Mouse (Mus musculus) ES-CJ7 (cell line): ENCODE measurements around the gene Ofcc1.
A peak's percentile ranks its signal among the peaks of the same experiment; 100 is the strongest.

ENCODE experiments used
- DNase-seq: peaks from one replicate; pipeline ENCODE4 v3.0.0; 2011; ENCODE audit warnings: low read depth, low spot score

Ofcc1 gene

DNA sequence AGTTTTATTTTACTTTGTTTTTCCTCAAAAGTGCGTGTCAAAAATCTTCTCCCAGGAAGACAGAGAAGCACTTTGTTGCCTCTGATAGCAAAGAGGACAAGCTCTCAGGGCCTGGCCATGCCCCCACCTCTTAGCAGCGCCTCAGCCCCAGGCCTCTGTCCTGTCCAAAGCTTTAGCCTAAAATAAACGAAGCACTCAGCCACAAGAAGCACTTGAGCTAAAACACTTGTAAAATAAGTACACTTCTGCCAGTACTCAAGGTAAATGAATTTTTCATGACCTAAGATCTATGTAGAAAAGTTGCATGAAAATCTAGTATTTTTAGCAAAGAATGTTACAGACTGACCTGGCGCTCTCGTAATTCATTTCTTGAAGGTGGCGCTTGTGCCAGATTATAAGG, 117.4 kb downstream of the Ofcc1 start:
- DNase-seq, result no peak

- no peak for DNase-seq
Measured at GRCm38 (mm10) chr13:40236356-40236755, 124.9 kb downstream of the Ofcc1 start.

DNA sequence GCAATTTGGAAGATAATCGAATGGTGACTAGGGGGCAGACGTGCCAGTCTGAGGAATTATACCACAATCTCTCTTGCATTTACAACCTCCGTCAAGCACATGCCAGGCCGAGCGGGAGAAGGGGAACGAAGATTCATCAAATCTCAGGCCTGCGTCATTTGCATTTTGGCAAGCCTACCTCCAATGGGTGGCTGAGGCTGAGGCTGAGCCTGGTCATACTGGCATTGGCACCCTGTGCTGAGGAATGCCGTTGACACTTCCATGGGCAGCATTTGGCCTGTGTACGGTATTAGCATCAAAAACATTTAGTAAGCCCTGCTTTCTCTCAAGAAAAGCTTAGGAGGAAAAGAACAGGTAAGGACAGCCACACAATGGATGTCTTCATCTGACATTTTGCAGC, 152.9 kb downstream of the Ofcc1 start:
- no peak for DNase-seq

- no peak for DNase-seq
Measured at GRCm38 (mm10) chr13:40181786-40182185, 179.5 kb downstream of the Ofcc1 start.

GRCm38 (mm10) chr13:40171775-40172174, 189.5 kb downstream of the Ofcc1 start:
- no peak for DNase-seq

DNA sequence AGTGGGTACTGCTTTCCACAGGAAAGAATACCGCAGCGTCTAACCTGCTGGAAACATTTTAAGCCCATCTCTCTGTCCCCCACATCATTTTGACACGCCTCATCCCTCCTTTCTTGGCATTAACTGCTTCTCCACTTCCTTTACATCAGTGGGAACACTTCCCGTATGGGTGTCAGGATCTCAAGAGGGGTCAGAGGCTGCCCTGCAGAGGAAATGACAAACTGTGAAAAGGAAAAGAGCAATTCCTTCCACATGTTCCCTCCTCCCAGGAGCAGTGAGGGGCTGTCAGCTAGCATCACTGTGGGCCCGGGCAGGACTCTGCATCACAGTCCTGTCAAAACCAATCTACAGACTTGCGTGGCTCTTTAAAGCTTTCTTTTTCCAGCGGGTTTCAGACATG, 193.4 kb downstream of the Ofcc1 start:
- no peak for DNase-seq

GRCm38 (mm10) chr13:40155466-40155865, 205.8 kb downstream of the Ofcc1 start:
- DNase-seq, result no peak

GRCm38 (mm10) chr13:40139906-40140305, 221.3 kb downstream of the Ofcc1 start:
- DNase-seq, result no peak

DNA sequence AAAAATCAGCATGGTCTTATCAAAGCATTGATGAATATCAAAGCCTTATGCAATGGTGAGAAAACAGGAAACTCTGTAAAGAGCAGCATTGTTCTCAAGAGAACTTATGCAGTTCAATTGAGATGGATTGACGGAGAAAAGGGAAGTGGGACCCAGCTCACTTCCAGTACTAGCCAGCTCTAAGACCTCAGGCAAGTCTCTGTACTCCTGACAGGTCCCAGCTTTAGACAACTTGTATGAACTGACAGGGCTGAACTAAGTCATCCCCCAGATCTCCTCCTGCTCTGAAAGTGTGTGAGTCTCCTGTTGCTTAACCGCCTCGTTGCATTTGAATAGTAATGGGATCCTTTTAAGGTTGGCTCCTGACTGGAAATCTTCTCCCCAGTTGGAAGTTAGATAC, 225.2 kb downstream of the Ofcc1 start:
- peak; percentile 55 for DNase-seq

DNA sequence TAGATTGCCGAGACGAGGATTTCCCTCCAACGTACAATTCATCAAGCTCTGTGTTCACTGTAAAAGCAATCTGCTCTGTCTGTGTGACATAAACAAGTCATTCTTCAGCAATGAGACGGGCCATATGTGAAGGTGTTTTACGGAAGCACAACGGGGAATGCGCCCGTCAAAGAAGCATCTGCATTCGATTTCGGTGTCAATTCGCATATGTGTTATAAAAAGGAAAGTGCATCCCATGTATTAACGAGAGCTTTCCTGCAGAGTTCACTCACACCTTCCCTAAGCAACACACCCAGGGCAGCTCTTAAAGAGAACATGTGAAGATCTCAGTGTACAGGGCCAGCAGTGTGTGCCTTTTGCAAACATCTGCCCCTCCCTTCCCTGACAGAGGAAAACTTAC, 225.6 kb downstream of the Ofcc1 start:
- no peak for DNase-seq

- no peak for DNase-seq
Measured at GRCm38 (mm10) chr13:40123868-40124267, 237.4 kb downstream of the Ofcc1 start.

DNA sequence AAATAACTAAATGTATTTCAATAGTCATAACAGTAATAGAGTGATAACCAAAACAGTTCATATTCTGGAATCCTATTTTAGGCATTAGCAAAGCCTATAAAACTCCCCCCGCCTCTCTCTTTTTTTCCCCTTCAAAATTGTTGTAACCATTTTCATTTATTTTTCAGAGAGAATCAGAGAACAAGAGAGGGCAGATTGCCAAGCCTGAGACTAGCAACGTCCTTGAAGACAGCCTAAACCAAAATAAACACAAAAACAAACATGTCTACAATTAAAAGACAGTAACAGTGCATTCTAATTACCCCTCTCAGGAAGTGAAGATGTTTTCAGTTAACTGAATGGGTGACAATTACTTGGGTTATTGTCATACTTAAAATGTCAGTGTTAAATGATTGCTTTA, 248.9 kb downstream of the Ofcc1 start:
- DNase-seq, result no peak

- DNase-seq, result no peak
Measured at GRCm38 (mm10) chr13:40076236-40076635, 285.0 kb downstream of the Ofcc1 start.

GRCm38 (mm10) chr13:40074850-40075416, 286.3 kb downstream of the Ofcc1 start:
- DNase-seq, result no peak

GRCm38 (mm10) chr13:40070004-40070403, 291.2 kb downstream of the Ofcc1 start:
- DNase-seq, result no peak

- DNase-seq, result no peak
Measured at GRCm38 (mm10) chr13:40061281-40061680, 300.0 kb downstream of the Ofcc1 start.

DNA sequence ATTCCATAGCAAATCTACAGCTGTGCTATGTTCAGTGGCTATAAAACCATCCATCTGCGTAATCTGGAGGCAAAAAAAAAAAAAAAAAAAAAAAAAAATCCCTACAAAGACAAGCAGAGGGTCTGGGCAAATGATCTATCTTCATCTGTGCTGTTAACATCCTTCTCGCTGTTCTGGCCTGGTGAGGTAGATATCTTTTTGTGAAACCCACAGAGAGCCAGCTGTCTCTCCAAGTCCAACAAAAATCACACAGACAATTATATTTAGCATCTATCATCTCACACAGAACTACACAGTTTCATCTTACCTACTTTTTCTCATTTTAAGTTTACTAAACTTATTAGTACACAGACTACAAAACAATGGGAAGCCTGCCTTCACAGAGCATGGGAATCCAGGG, 323.4 kb downstream of the Ofcc1 start:
- no peak for DNase-seq

- DNase-seq, result peak; percentile 3
Measured at GRCm38 (mm10) chr13:40036981-40037765, 324.1 kb downstream of the Ofcc1 start.

- no peak for DNase-seq
Measured at GRCm38 (mm10) chr13:40029426-40029825, 331.8 kb downstream of the Ofcc1 start.

DNA sequence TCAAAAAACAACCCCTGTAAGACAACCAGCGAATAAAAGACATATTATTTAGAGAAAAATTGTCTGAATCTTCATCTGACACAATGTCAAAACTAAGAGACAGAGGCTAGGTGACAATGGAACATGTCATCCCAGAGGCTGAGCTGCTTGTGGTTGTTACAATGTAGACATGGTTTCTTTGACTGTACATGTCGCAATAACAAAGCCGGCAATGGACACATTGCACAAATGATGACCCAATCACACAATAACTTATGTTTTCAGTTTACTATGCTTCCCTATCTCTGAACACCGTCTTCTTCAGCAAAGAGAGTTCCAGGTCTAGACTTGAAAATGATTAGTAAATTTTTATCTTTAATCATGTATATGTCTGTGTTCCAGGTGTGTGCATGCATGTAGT, 332.4 kb downstream of the Ofcc1 start:
- DNase-seq, result no peak

- no peak for DNase-seq
Measured at GRCm38 (mm10) chr13:40025816-40026215, 335.4 kb downstream of the Ofcc1 start.

DNA sequence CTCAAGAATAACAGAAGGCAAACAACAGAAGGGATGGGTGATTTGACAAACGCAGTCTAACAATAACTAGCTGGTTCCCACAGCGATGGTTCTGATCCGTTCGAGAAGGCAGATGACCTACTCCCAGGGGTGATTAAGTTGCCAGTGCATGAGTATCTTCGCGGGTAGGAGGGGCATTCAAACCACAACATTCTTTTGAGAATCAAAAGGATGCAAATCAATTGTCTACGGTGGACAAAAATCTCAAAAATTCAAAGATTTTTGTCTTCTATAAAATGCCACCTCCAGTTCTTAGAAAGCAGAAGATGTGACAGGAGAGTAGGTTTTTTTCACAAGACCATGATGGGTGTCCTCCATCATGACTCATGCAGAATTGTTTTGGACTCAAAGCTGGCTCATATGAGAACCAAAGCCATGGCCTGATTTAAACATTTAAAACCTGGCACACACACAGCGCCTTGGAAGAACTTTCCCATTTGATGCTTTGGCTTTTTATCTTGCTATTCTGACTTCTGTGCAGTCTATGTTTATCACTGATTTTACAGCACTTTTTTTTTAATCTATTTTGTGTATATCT, 338.0 kb downstream of the Ofcc1 start:
- DNase-seq, result no peak

GRCm38 (mm10) chr13:40022609-40023008, 338.6 kb downstream of the Ofcc1 start:
- no peak for DNase-seq
